Mouse (Mus musculus) ovary, adult 18-20 months (tissue): ENCODE data around the gene Fastk.

Experiments
- DNase-seq: peaks from one replicate; pipeline ENCODE4 v3.0.0; 2022; ENCODE audit warnings: low spot score, mixed read lengths

The Fastk gene

GRCm38 (mm10) chr5:24452691-24453233 lies 7.7 kb upstream of the Fastk start:
- peak; percentile 36 for DNase-seq

GRCm38 (mm10) chr5:24452030-24452690 lies 7.1 kb upstream of the Fastk start, which contains the start of gene Agap3:
Agap3 (plus strand) TSS chr5:24452177.
- DNase-seq = no peak

- DNase-seq = peak; percentile 84
Measured at GRCm38 (mm10) chr5:24451264-24452029, 6.4 kb upstream of the Fastk start.

GRCm38 (mm10) chr5:24447624-24448298 lies 2.7 kb upstream of the Fastk start, which contains the start of gene Tmub1:
Tmub1 (minus strand) TSS chr5:24447854.
- peak; percentile 79 for DNase-seq

GRCm38 (mm10) chr5:24446630-24447029 lies 1.5 kb upstream of the Fastk start:
- no peak for DNase-seq

GRCm38 (mm10) chr5:24445428-24446080 lies 467 bp upstream of the Fastk start:
- DNase-seq = no peak

GRCm38 (mm10) chr5:24443927-24444326 lies 1.2 kb downstream of the Fastk start:
- no peak for DNase-seq

GRCm38 (mm10) chr5:24443204-24443603 lies 1.9 kb downstream of the Fastk start:
- DNase-seq = no peak

GRCm38 (mm10) chr5:24442029-24442428 lies 3.1 kb downstream of the Fastk start:
- DNase-seq = no peak

GRCm38 (mm10) chr5:24441187-24441586 lies 3.9 kb downstream of the Fastk start:
- DNase-seq = no peak

- DNase-seq = no peak
Measured at GRCm38 (mm10) chr5:24433993-24434392, 11.1 kb downstream of the Fastk start.

- DNase-seq = no peak
Measured at GRCm38 (mm10) chr5:24428596-24428995, 16.5 kb downstream of the Fastk start.

- no peak for DNase-seq
Measured at GRCm38 (mm10) chr5:24427981-24428402, 17.1 kb downstream of the Fastk start.

GRCm38 (mm10) chr5:24427285-24427633 lies 17.8 kb downstream of the Fastk start:
- no peak for DNase-seq

GRCm38 (mm10) chr5:24426556-24427284 lies 18.4 kb downstream of the Fastk start:
- no peak for DNase-seq

- DNase-seq = peak; percentile 31
Measured at GRCm38 (mm10) chr5:24426037-24426432, 19.1 kb downstream of the Fastk start.

GRCm38 (mm10) chr5:24425421-24426036 lies 19.6 kb downstream of the Fastk start:
- DNase-seq = peak; percentile 43

GRCm38 (mm10) chr5:24424861-24425411 lies 20.2 kb downstream of the Fastk start:
- DNase-seq = peak; percentile 74

GRCm38 (mm10) chr5:24424004-24424781 lies 20.9 kb downstream of the Fastk start:
- DNase-seq = peak; percentile 24
